Mouse (Mus musculus) liver, embryonic 12.5 days (tissue): ENCODE measurements around the gene Eftud2. TPM values are rescaled to one million over a fixed set of nuclear protein-coding genes. Genes with fewer than 3 reads are reported as not detected.

Experiments used
- ATAC-seq: fragments of 200-750 bp; cut with Nextera tagmentation; 2 replicates; pipeline ENCODE4 v1.8.0; 2017; ENCODE audit warnings: moderate number of reproducible peaks, mild to moderate bottlenecking, moderate library complexity
- H3K27ac ChIP-seq: fragments of 300-500 bp; sonication (generic); 2 replicates; pipeline ENCODE4 v1.5.1; 2016; ENCODE audit warnings: mild to moderate bottlenecking
- H3K27me3 ChIP-seq: fragments of 300-500 bp; sonication (generic); replicated peaks from 2 replicates; pipeline ENCODE4 v1.6.1; 2016; ENCODE audit warnings: mild to moderate bottlenecking, moderate library complexity
- H3K36me3 ChIP-seq: fragments of 300-500 bp; sonication (generic); 2 replicates; pipeline ENCODE4 v1.6.1; 2016; ENCODE audit warnings: mild to moderate bottlenecking, moderate library complexity
- H3K4me1 ChIP-seq: fragments of 300-500 bp; sonication (generic); 2 replicates; pipeline ENCODE4 v1.6.1; 2016
- H3K4me2 ChIP-seq: fragments of 300-500 bp; sonication (generic); 2 replicates; pipeline ENCODE4 v1.6.1; 2016; ENCODE audit warnings: mild to moderate bottlenecking, moderate library complexity
- H3K4me3 ChIP-seq: fragments of 300-500 bp; sonication (generic); 2 replicates; pipeline ENCODE4 v1.5.1; 2016; ENCODE audit warnings: mild to moderate bottlenecking, moderate library complexity
- H3K9ac ChIP-seq: fragments of 300-500 bp; sonication (generic); 2 replicates; pipeline ENCODE4 v1.6.1; 2016; ENCODE audit warnings: mild to moderate bottlenecking, moderate library complexity
- H3K9me3 ChIP-seq: fragments of 300-500 bp; sonication (generic); replicated peaks from 2 replicates; pipeline ENCODE4 v1.6.1; 2016; ENCODE audit warnings: mild to moderate bottlenecking, moderate library complexity
- WGBS: fragments of 180-500 bp; shearing (Covaris S2); methylation state at CpG from one replicate; pipeline ENCODE4 v1.1.7; 2016; ENCODE audit not compliant: insufficient replicate concordance; 5-methylcytosine and 5-hydroxymethylcytosine counted together
- polyA plus RNA-seq: library from polyadenylated mRNA; unstranded; fragments of >200 nt; fragmentation: Nextera tagmentation; extraction: Ambion mirVana; gene quantifications from 2 replicates; pipeline ENCODE4 v1.2.1, GENCODE M21; 2016

Gene Eftud2
- polyA plus RNA-seq, 1 experiment from 2014 or later, result 192 TPM

DNA sequence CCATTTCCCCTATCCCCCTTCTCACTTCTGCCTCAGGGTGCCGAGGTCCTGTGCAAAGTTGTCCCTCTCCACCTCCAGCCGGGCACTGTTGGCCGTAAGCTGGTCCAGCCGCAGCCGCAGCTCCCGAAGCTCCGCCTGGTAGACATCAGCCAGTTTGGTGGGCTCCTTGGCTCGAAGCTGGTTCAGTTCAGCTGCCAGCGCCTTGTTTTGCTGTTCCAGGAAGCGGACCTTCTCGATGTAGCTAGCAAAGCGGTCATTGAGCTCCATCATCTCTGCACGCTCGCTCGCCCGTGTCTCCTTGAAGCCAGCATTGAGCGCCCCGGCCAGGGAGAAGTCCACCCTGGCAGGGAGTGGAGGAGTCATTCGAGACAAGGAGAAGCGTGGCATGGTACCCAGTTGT is 15.9 kb upstream of the Eftud2 start:
- no peak for ATAC-seq
- Histone ChIP-seq H3K27ac (peak overlapping the region; percentile 96), H3K27me3 (peaks cover 67% of the 10 kb centered on the region), H3K36me3 (no peaks in the 10 kb centered on the region), H3K4me2 (peak overlapping the region; percentile 81), H3K9ac (peak overlapping the region; percentile 92), H3K4me3 (no peak overlapping the region), H3K4me1 (peaks cover 71% of the 10 kb centered on the region), H3K9me3 (no peaks in the 10 kb centered on the region)
- 72% methylated on average over 20 of the region's 20 CpGs for WGBS

DNA sequence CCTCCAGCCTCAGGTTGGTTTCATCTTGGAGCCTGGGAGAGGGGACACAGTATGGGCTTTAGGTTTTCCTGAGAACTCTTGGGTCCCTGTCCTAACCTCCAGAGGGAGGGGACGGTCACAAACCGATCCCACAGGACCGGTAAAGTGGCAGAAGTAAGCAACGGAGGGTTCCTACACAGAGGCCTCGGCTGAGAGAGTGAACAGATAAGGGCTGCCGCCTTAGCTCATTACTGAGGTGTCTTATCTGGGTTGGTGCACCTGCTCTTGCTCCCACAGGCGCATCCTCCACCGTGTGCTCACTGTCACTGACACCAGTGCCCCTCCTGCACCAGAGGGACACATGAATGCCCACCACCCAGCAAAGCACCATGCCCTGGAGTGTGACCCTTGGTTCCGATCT is 15.0 kb upstream of the Eftud2 start:
- H3K9me3 ChIP-seq, result no peaks in the 10 kb centered on the region
- H3K4me3 ChIP-seq, result peak overlapping the region; percentile 65
- peak overlapping the region; percentile 81 for H3K4me2 ChIP-seq
- WGBS, result 20% methylated on average over 9 of the region's 9 CpGs
- peak overlapping the region; percentile 96 for H3K27ac ChIP-seq
- peak; percentile 97 for ATAC-seq
- H3K9ac ChIP-seq, result peak overlapping the region; percentile 92
- H3K4me1 ChIP-seq, result peaks cover 74% of the 10 kb centered on the region
- H3K27me3 ChIP-seq, result peaks cover 70% of the 10 kb centered on the region
- H3K36me3 ChIP-seq, result no peaks in the 10 kb centered on the region

DNA sequence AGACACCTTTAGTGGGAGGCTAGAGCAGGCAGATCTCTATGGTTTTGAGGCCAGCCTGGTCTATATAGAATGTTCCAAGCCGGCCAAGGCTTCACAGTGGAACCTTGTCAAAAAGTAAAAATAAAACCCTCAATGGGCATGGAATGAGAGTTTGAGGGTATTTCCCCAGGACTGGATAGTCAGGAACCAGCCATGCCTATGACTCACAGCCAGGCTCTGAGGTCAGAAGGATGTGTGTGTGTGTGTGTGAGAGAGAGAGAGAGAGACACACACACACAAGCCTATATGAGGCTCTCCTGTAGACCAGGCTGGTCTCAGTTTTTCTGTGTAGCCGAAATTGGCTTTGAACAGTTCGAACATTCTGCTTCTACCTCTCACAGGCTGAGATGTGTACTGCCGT is 13.9 kb upstream of the Eftud2 start:
- H3K4me2 ChIP-seq, result peak overlapping the region; percentile 81
- H3K27me3 ChIP-seq, result peaks cover 71% of the 10 kb centered on the region
- no peaks in the 10 kb centered on the region for H3K9me3 ChIP-seq
- no peaks in the 10 kb centered on the region for H3K36me3 ChIP-seq
- WGBS, result 73% methylated on average over 4 of the region's 4 CpGs
- H3K4me1 ChIP-seq, result peaks cover 73% of the 10 kb centered on the region
- peak overlapping the region; percentile 92 for H3K9ac ChIP-seq
- H3K27ac ChIP-seq, result peak overlapping the region; percentile 96
- ATAC-seq, result no peak
- peak overlapping the region; percentile 65 for H3K4me3 ChIP-seq

DNA sequence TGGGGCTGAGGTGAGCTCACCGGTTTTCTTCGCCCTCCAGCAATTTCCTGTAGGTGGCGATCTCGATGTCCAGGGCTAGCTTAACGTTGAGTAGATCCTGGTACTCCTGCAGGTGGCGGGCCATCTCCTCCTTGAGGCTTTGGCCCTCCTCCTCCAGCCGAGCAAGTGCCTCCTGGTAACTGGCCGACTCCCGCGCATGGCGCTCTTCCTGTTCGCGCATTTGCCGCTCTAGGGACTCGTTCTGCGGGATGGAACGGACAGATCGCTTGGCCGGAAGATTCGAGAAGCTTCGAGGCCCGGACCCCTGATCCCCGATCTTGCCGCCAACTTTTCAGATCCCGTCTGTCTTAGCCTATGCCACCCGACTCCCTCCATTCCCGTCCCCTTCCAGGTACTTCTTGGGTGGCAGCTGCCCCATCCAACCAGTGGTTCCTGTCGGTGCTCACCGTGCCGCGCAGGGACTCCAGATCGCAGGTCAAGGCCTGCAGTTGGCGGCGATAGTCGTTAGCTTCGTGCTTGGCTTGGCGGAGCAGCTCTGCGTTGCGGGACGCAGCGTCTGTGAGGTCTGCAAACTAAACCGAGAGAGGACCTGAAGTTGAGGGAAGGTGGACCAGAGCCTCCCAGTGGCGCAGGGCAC is 12.3 kb upstream of the Eftud2 start:
- ATAC-seq, result peak; percentile 74
- Histone ChIP-seq H3K27ac (peak overlapping the region; percentile 96), H3K4me3 (peak overlapping the region; percentile 65), H3K4me2 (peak overlapping the region; percentile 81), H3K9me3 (no peaks in the 10 kb centered on the region), H3K27me3 (peaks cover 76% of the 10 kb centered on the region), H3K36me3 (no peaks in the 10 kb centered on the region), H3K4me1 (peaks cover 69% of the 10 kb centered on the region), H3K9ac (peak overlapping the region; percentile 76)
- 5% methylated on average over 43 of the region's 43 CpGs for WGBS

DNA sequence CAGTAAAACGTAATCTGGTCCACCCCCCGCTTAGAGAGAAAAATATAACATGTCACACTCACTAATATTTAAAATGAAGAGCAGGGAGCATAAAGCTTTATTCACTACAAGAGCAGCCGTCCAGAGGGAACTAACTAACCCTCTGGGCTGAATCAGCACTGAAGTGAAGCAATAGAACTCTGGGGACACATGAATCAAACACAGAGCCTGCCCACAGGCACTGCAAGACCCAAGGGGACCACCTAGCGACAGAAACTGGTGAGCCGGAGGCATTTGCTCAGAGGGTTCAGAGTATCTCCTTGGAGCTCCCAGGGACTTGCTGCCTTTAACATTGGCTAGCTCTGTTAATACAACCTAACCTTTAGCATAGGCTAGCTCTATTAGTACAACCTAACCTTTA is 9.3 kb upstream of the Eftud2 start:
- no peak overlapping the region for H3K27ac ChIP-seq
- WGBS, result 65% methylated on average over 5 of the region's 5 CpGs

DNA sequence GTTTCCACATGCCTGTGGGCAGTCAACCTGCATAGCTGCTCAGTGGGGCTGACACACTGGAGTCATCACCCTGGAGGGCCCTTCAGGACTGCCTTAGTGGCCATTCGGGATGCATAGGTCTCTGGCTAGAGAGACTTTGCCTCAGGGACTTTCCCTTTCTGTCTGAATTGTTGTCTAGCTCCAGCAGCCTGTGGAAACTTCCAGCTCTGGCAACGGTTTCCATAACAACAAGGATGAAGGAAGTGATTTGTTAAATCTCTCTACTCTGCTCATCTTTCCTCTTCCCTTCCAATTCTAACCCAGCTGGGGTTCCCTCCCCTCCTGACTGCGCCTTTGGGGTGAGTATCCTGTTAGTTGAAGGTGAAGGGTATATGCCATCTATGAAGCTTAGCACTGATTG is 7.3 kb upstream of the Eftud2 start:
- Histone ChIP-seq H3K27ac (no peak overlapping the region), H3K4me2 (no peak overlapping the region), H3K27me3 (peaks cover 78% of the 10 kb centered on the region), H3K4me3 (no peak overlapping the region), H3K36me3 (no peaks in the 10 kb centered on the region), H3K4me1 (peaks cover 44% of the 10 kb centered on the region), H3K9me3 (no peaks in the 10 kb centered on the region), H3K9ac (no peak overlapping the region)
- 49% methylated on average over 3 of the region's 3 CpGs for WGBS
- ATAC-seq, result no peak

More for the DNA sequence above, 9.3 kb upstream of the Eftud2 start:
- H3K4me1 ChIP-seq, result peaks cover 49% of the 10 kb centered on the region
- no peak overlapping the region; the same call in 1 of the 2 replicates for H3K9ac ChIP-seq
- H3K4me3 ChIP-seq, result no peak overlapping the region
- no peaks in the 10 kb centered on the region for H3K36me3 ChIP-seq
- ATAC-seq, result no peak
- peaks cover 78% of the 10 kb centered on the region for H3K27me3 ChIP-seq
- H3K4me2 ChIP-seq, result no peak overlapping the region
- H3K9me3 ChIP-seq, result no peaks in the 10 kb centered on the region

DNA sequence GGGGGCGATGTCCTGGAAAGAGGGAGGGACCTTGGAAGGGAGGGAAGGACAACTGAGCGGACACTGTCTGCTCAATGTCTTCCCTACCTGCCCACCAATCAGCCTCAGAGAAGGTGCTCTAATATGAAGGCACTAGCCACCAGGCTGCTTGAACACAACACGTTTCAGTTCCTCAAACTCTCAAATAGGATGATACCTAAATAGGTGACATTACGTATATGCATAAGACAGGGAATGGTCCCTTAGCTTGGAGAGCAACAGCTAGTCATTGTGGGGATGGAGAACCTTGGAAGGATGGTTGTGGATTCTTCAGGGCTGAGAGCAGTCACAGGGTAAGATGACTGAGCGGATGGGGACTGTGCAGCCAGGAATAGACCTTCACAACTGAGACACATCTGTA is 6.6 kb upstream of the Eftud2 start:
- H3K4me2 ChIP-seq, result no peak overlapping the region
- no peak overlapping the region for H3K27ac ChIP-seq
- no peaks in the 10 kb centered on the region for H3K36me3 ChIP-seq
- ATAC-seq, result no peak
- no peak overlapping the region for H3K4me3 ChIP-seq
- H3K9ac ChIP-seq, result no peak overlapping the region
- peaks cover 81% of the 10 kb centered on the region for H3K27me3 ChIP-seq
- peaks cover 38% of the 10 kb centered on the region for H3K4me1 ChIP-seq
- no peaks in the 10 kb centered on the region for H3K9me3 ChIP-seq
- WGBS, result 69% methylated on average over 5 of the region's 5 CpGs

DNA sequence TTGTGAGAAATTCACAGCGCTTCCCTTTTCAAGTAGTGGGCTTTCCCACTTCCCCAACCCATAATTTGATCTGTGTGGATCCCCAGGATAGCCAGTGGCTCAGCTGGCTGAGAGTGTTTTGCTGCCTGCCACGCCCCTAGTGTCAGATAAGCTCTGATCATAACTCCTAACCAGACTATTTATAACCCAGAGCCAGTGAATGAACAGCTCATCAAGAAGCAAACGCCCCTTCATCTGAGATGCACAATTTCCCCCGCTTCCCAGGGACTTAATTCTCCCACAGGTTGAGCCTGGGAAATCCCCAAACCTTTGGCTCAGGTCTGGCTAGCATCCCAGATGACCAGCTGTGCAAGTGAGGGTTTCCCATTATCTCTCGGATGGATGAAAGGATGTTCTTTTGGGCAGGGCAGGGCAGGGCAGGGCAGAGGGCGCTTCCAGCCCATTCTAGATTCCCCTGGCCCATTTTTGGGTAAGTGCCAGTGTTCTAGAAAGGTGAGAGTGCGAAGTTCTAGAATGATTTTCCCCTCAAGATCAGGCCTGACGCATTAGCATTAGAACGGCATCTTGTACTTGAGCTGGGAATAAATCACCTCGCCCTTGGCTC is 3.9 kb upstream of the Eftud2 start, which contains the start of gene Fam187a:
Fam187a (plus strand) TSS at position 554 of the 604 bp plus-strand sequence.
- H3K27me3 ChIP-seq, result peaks cover 74% of the 10 kb centered on the region
- no peak within 1 kb of the TSS; the same call in 1 of the 2 replicates for H3K4me2 ChIP-seq
- peak within 1 kb of the TSS; percentile 49 for H3K9ac ChIP-seq
- H3K27ac ChIP-seq, result no peak within 1 kb of the TSS
- 54% methylated on average over 10 of the region's 10 CpGs for WGBS
- H3K4me3 ChIP-seq, result no peak within 1 kb of the TSS
- no peaks in the 10 kb centered on the region for H3K36me3 ChIP-seq
- peaks cover 37% of the 10 kb centered on the region for H3K4me1 ChIP-seq
- ATAC-seq, result no peak
- H3K9me3 ChIP-seq, result no peaks in the 10 kb centered on the region

DNA sequence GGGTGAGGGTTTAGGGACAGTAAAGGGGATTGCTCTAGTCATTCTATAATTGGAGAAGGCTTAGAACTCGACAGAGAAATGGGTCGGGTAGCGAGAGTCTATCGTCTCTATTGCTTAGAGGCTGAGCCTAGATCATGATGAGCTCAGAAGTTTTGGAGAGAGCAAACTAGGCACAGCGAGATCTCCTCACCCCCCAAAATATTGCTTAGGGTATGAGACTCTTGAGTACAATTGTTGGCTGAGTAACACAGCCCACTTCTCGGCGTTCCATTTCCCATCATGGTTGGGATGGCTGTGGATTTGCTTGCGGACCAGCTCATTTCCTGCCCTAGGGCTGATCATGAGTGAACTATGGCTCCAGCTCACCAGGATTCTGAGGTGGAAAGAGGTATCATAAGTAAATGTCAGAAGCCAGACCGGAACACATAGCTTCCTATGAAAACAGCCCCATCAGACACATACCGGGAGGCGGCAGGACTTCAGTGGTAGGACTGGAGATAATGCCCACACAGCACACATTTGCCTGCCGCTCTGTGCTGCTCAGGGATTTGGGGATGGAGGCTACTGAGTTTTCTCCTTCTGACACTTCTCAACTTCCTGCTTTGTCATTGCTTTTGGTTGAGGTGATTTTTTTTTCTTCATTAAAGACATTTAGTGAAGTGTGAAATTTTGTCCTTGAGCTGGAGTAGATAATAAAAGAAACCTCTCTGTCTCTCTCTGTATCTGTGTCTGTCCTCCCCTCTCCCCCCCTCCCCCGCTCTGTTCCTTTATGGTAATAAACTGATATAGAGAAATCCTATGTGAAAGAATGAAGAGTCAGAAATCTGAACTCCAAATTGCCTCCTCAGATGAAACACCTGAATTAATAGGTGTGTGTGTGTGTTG is 771 bp upstream of the Eftud2 start:
- peaks cover 48% of the 10 kb centered on the region for H3K4me1 ChIP-seq
- 12% methylated on average over 13 of the region's 13 CpGs for WGBS
- peak overlapping the region; percentile 84 for H3K4me3 ChIP-seq
- H3K27me3 ChIP-seq, result peaks cover 44% of the 10 kb centered on the region
- H3K9ac ChIP-seq, result peak overlapping the region; percentile 86
- peak overlapping the region; percentile 83 for H3K27ac ChIP-seq
- peak; percentile 51 for ATAC-seq
- peaks cover 17% of the 10 kb centered on the region for H3K36me3 ChIP-seq
- H3K4me2 ChIP-seq, result peak overlapping the region; percentile 86
- no peaks in the 10 kb centered on the region for H3K9me3 ChIP-seq

DNA sequence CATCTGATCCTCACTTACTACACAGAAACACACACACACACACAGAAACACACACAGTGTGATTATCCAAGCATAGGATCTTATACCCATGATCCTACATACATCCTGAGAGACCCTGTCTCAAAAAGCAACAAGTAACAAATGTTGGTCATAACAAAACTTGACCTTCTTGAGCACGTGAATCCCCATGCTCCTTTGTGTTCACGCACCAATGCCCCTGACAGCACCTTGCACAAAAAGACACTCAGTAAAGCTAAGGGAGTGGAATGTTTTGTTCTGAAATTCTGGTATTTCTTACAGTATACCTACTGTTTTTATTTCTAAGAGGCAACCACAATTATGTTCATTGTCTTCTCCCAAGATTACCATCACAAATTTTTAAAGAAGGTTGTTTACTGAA is 1.2 kb downstream of the Eftud2 start:
- Histone ChIP-seq H3K27me3 (peaks cover 24% of the 10 kb centered on the region), H3K4me2 (peak overlapping the region; percentile 86), H3K4me1 (peaks cover 39% of the 10 kb centered on the region), H3K36me3 (peaks cover 37% of the 10 kb centered on the region), H3K9me3 (no peaks in the 10 kb centered on the region), H3K9ac (peak overlapping the region; percentile 86), H3K4me3 (peak overlapping the region; percentile 84), H3K27ac (no peak overlapping the region)
- WGBS, result 88% methylated on average over 2 of the region's 2 CpGs
- ATAC-seq, result no peak

DNA sequence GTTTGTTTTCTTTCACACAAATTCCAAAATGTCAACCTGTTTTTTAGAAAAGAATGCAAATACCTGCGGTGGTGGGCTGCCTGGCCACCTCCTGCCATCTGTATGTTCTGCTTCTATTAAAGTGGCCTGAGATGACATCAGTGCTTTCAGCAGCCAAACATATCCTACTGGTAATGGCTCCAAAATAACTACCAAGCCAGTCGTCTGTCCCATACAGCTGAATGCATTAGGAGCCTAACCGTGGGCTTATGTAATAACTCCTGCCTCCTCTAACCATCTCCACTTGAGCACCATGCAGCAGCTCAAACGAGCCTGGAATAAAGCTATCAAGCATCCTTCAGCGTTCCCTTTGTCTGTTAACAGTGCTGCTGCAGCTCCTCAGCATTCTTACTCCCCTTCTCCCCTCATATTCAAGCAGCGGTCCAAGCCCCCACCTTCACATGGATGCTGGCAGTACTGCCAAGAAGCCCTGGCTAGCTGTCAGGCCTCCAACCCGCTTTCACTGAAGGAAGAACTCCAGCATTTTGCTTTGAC is 5.9 kb downstream of the Eftud2 start:
- H3K27ac ChIP-seq, result no peak overlapping the region
- no peak overlapping the region for H3K4me2 ChIP-seq
- ATAC-seq, result no peak
- H3K4me1 ChIP-seq, result peaks cover 13% of the 10 kb centered on the region
- WGBS, result 86% methylated on average over 7 of the region's 7 CpGs
- peaks cover 74% of the 10 kb centered on the region for H3K36me3 ChIP-seq
- H3K27me3 ChIP-seq, result no peaks in the 10 kb centered on the region
- H3K9ac ChIP-seq, result no peak overlapping the region
- no peak overlapping the region for H3K4me3 ChIP-seq
- no peaks in the 10 kb centered on the region for H3K9me3 ChIP-seq

DNA sequence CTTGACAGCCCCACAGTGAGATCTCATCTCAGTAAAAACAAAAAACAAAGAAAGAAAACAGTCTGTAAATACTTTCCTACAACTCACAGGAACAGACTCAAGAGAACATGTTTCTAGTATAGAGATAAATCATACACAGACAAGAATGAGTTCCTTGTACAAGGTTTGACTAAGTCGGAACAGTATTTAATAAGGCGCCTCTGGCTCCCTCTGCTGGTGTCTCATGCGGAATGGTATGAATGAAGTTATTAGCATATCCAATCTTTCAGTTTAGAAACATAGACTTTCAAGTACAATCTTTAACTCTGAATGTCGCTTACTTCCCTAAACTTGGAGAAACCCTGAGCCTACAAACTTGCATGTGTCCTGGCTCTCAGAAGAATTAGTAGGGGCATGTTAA is 16.5 kb downstream of the Eftud2 start:
- 58% methylated on average over 4 of the region's 4 CpGs for WGBS
- no peaks in the 10 kb centered on the region for H3K9me3 ChIP-seq
- H3K36me3 ChIP-seq, result peaks cover 100% of the 10 kb centered on the region
- H3K4me1 ChIP-seq, result no peaks in the 10 kb centered on the region
- H3K27me3 ChIP-seq, result no peaks in the 10 kb centered on the region
- H3K4me3 ChIP-seq, result no peak overlapping the region
- no peak overlapping the region for H3K27ac ChIP-seq
- no peak overlapping the region for H3K4me2 ChIP-seq
- no peak for ATAC-seq
- H3K9ac ChIP-seq, result no peak overlapping the region
